Mouse (Mus musculus): ENCODE data around the gene Pdp2.

Pdp2 gene

GRCm38 (mm10) chr8:104598496-104598895, 7.2 kb downstream of the Pdp2 start:
- no peak for DNase-seq

GRCm38 (mm10) chr8:104601386-104601785, 10.1 kb downstream of the Pdp2 start:
- no peak for DNase-seq

GRCm38 (mm10) chr8:104601941-104602371, 10.7 kb downstream of the Pdp2 start:
- DNase-seq = no peak

- peak; percentile 80 for DNase-seq
Observed at GRCm38 (mm10) chr8:104602468-104603244, 11.4 kb downstream of the Pdp2 start.

- DNase-seq = no peak
Observed at GRCm38 (mm10) chr8:104603245-104603593, 12.0 kb downstream of the Pdp2 start.

- DNase-seq = no peak
Observed at GRCm38 (mm10) chr8:104606329-104606728, 15.1 kb downstream of the Pdp2 start.

GRCm38 (mm10) chr8:104607944-104608343, 16.7 kb downstream of the Pdp2 start:
- no peak for DNase-seq

- no peak for DNase-seq
Observed at GRCm38 (mm10) chr8:104609222-104609621, 18.0 kb downstream of the Pdp2 start.

- no peak for DNase-seq
Observed at GRCm38 (mm10) chr8:104610185-104610766, 19.0 kb downstream of the Pdp2 start.

GRCm38 (mm10) chr8:104611613-104612012, 20.4 kb downstream of the Pdp2 start:
- no peak for DNase-seq

GRCm38 (mm10) chr8:104613119-104613518, 21.9 kb downstream of the Pdp2 start:
- no peak for DNase-seq

- no peak for DNase-seq
Observed at GRCm38 (mm10) chr8:104620765-104621164, 29.5 kb downstream of the Pdp2 start.

GRCm38 (mm10) chr8:104624161-104624560, 32.9 kb downstream of the Pdp2 start, which contains the start of gene Cdh16:
Cdh16 (minus strand) TSS chr8:104624396.
- DNase-seq = no peak

- DNase-seq = no peak
Observed at GRCm38 (mm10) chr8:104627065-104627740, 36.0 kb downstream of the Pdp2 start.

GRCm38 (mm10) chr8:104628402-104628801, 37.2 kb downstream of the Pdp2 start:
- no peak for DNase-seq

- no peak for DNase-seq
Observed at GRCm38 (mm10) chr8:104629306-104630110, 38.3 kb downstream of the Pdp2 start.

- DNase-seq = no peak
Observed at GRCm38 (mm10) chr8:104630111-104630479, 38.8 kb downstream of the Pdp2 start.

GRCm38 (mm10) chr8:104630574-104630973, 39.3 kb downstream of the Pdp2 start:
- DNase-seq = no peak

GRCm38 (mm10) chr8:104630981-104631663, 39.9 kb downstream of the Pdp2 start, which contains the start of gene Rrad:
Rrad (minus strand) TSS chr8:104631327.
- peak; percentile 48 for DNase-seq

GRCm38 (mm10) chr8:104631975-104632374, 40.7 kb downstream of the Pdp2 start:
- DNase-seq = no peak

- no peak for DNase-seq
Observed at GRCm38 (mm10) chr8:104632486-104632885, 41.2 kb downstream of the Pdp2 start.

- no peak for DNase-seq
Observed at GRCm38 (mm10) chr8:104633156-104633744, 42.0 kb downstream of the Pdp2 start.
